Mouse (Mus musculus): Measurements from ENCODE around the gene Hrc.

Gene Hrc

DNA sequence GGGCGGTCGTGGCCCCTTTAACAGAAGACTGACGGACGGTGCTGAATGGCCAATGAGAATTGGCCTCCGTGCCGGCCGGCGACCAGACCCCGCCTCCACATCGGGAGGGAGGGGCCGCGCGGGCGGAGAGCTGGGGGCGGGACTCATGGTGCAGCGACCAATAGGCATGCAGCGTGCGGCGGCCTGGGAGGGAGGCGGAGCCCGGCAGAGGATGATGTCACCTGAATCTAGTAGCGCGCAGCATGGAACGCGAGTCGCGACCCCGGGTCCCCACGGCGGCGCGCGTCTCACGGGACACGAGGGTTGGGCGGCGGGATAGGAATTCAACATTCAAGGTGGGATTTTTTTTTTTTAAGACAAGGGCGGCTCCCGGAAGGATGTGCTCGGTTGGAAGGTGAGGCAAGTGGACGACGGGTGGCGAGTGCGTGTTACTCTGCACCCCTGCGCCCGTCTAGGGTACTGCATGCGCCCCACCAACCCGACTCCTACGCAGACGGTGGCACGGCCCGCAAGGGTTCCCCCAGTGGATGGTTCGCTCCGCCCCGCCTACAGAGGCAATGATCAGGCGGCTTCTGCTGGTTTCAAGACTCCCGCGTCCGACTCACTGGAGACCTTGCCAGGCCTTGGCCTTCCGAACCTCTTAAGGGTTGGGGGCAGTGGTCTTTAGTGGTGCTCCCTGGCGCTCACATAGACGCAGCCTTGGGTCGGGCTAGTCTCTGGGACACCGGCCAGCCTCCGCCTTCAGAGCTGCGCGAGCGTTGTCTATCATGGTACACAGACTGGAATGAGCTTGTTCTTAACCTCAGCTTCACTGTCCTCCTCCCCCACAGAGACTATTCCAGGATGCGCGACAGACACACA is 32.2 kb downstream of the Hrc start:
- peak; percentile 99 for DNase-seq

DNA sequence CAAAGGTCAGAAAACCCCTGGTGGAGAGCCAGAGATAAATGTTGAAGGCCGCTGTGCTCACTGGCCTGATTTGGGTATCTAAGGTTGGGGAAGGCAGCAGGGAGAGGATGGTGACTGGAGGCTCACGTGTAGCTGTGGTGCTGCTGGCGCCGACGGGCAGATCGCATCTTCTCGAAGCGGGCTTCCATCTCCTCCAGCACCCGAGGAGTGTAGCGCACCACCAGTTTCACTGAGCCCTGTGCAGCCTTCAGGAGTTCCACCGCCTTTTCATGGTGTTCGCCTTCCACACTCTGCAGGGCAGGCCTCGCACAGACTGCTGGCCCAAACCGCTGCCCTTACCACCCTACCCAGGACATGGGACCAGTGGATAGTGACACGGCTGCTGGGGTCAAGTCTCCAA is 33.1 kb downstream of the Hrc start:
- DNase-seq: no peak

DNA sequence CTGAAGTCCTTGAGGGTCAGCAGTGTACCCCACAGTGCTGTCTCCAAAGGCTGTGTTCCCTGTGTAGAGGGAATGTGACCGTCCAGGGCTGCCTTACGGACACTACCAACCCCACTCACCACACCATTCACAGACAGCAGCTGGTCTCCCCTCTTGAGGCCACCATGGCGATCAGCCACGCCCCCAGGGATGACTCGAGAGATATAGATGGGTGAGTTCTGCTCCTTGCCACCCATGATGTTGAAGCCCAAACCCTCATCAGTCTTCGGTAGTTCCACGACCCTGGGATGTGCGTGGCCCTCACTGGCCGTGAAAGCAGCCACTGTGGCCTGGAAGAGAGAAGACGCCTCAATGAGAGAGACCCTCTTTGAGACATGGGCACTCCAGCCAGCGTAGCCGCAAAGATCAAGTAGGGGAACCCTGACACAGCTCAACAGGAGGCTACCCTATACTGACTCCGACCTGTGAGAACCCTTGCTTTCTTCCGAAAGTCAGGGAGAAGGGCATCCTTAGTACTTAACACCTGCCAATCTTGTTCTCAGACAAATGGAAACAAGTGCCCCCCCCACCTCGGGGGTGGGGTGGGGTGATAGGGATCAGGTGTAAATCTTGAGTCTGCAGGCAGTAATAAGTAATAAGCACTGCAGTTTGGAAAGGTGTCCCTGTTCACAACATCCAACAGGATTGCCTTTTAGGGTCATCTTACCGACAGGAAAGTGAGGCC is 34.1 kb downstream of the Hrc start:
- DNase-seq: peak in 1 of 2 experiments; percentile 47

DNA sequence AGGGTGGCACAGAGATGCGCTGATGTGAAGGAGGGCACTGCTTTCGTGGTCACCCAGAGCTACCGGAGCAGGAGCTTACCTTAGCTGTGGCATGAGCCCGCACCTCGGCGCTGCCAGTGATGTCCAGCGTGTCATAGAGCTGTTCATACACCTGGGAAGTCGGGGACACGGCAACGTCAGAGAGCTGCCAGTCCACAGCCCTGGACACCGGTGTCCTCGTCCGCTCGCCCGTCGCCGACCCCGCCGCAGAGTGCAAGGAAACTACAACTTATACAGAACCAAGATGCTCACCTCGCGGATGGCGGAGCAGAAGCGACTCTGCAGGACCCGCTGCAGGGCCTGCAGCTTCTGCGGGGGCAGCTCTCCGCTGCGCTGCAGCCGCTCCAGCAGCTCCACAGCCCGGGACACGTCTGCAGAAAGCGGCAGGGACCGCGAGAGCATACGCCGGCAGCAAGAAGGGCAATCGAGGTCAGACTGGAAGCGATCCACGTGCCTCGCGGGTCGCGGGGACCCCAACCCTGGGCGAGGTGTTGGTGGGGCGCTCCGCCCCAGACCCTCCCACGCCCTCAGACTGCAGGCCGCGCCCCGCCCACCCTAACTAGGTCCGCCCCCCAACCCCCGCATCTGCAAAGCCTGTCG is 34.9 kb downstream of the Hrc start:
- peak in 1 of 2 experiments; percentile 59 for DNase-seq

DNA sequence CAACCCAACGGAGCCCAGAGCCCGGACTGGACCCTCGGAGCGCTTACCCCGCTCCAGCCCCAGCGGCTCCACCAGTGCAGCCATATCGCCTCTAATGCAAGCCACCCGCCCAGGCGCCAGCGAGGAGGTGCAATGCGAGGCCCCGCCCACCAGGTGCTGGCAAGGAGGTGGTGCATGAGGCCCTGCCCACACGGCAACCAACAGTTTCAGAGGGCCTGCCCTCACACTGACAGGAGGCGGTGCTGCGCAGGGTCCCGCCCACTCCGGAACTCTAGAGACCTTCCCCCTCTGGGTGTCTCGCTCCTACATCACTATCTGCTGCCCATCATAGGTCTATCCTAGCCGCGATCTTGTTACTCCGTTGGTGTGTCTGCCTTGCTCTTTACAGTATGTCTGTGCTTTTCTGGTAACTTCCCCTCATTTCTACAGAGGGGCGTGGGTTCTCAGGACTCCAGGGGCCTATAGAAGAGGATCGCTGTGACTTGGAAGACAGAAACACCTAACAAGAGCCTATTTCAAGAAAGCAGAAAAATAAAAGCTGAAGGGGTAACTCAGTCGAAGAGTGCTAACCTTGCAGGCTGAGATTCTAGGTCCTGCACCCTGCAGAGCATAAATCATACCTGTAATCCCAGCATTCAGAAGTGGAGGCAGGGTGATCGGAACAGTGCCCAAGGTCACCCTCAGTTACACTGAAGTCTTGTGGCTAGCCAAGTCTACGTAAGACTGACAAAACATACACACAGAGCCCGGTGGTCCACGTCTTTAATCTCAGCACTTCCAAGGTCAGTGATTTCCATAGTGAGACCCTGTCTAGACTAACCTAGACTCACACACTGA is 35.6 kb downstream of the Hrc start, which contains the start of gene Lin7b:
Lin7b (minus strand) TSS at position 109 of the 837 bp plus-strand sequence.
- DNase-seq: peak; percentile 87 to 94

DNA sequence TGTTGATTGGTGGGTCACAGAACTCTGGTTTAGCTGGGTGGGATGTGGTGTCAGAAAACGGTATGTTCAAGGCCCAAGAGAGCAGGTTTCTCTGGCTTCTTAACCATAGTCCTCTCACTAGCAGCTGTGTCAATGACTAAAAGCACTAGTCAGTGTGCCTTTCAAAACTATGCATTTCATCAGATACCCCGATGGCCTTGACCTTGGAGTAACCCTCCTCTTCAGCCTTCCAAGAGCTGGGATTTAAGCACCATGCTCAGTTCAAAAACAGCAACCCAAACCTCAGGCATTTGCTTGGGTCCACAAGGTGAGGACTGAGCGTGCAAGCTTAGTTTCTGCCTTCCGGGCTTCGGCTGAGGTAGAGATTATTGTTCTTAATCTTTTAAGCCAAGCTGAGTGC is 37.3 kb downstream of the Hrc start:
- DNase-seq: no peak

DNA sequence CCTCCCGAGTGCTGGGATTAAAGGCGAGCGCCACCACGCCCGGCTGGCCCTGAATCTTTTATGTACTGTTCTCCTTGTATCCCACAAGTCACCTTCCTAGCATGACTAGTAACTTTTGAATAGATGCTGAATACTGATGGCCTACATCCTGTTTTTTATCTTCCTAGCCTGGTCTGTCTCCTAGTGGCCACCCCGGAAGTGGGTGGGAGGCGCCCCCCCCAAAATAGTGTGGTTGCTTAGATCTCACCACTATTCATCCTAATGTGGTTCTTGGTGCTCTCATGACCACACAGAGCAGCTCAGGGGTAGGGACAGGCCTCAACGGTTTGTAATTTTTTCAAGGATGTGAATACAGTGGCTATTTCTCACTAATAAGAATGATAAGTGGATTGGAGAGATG is 39.5 kb downstream of the Hrc start:
- no peak for DNase-seq

DNA sequence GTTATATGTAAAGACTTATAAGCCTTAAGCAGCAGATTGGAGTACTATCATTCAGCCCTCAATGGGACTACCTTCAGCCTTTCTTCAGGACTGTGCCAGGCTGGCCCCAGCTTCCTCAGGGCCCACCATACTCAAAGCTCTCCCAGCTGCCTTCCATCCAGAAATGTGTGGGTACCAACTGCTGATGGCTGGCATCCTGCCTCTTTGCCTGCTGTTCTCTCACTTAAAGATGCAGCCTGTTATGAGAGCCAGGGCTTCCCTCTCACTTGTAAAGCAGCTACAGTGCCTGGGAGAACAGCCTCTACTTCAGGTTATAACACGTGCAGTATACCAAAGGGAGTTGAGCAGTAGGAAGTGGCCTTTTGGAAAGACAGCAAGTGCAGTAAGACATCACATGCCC is 41.0 kb downstream of the Hrc start:
- DNase-seq: no peak

DNA sequence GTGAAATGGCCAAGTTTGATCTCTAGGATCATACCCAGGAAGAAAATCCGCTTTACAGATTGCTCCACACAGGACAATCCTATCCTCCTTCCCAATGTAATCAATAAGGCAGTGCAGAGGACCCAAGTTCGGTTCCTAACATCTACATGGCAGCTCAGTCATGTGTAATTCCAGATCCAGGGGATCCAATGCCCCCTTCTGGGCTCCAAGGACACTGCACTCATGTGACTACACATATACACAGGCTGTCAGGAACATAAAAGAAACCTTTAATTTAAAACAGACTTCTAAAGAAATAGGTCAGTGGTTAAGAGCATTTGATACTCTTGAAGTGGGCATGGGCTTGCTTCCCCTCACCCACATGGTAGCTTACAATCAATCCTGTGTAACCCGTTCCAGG is 51.0 kb downstream of the Hrc start:
- no peak for DNase-seq
